Mouse (Mus musculus) heart, postnatal 0 days (tissue): ENCODE measurements around the gene Tll2.

ENCODE experiments used
- CTCF ChIP-seq: IDR thresholded peaks from 2 replicates; pipeline ENCODE4 v1.5.1; 2016; ENCODE audit warnings: antibody characterized with exemption, control low read depth, low read depth
- EP300 ChIP-seq: IDR thresholded peaks from 2 replicates; pipeline ENCODE4 v1.6.1; 2016; ENCODE audit warnings: antibody characterized with exemption, low read depth

- peak; percentile 63 for TF ChIP-seq CTCF
- no peak for TF ChIP-seq EP300
Observed at GRCm38 (mm10) chr19:41104922-41105321, 101.7 kb downstream of the Tll2 start.
